Mouse (Mus musculus) megakaryocyte-erythroid progenitor cell, adult 5-6 weeks (primary cell): ENCODE data around the gene Ak5. TPM values are rescaled to one million over a fixed set of nuclear protein-coding genes. Genes with fewer than 3 reads are reported as not detected.
"Not testable (repeated sequence)": the region's sequence is repeated elsewhere in the genome, so short reads cannot be mapped to it uniquely, and the experiment has no call there.

Source experiments
- ATAC-seq: replicated peaks from 2 replicates; pipeline ENCODE4 v1.8.0; 2016; ENCODE audit warnings: mild to moderate bottlenecking, inconsistent platforms; ENCODE audit not compliant: severe bottlenecking, poor library complexity, low FRiP score, low TSS enrichment
- total RNA-seq, 2 experiments: library from RNA; stranded (forward) in 1 of 2; stranded (reverse) in 1 of 2; fragments of 200-1000, 215-1000 nt in 1 of 2; fragments of >200 nt in 1 of 2; fragmentation: Nextera tagmentation in 1 of 2; gene quantifications; 2 replicates each; pipeline ENCODE4 v1.2.3; 2014 to 2017

The Ak5 gene
- total RNA-seq (2014; fragmentation: Nextera tagmentation) (not detected in 2 replicates), total RNA-seq (2017) (0.34 TPM in 1 of 2 replicates, not detected in the other)

DNA sequence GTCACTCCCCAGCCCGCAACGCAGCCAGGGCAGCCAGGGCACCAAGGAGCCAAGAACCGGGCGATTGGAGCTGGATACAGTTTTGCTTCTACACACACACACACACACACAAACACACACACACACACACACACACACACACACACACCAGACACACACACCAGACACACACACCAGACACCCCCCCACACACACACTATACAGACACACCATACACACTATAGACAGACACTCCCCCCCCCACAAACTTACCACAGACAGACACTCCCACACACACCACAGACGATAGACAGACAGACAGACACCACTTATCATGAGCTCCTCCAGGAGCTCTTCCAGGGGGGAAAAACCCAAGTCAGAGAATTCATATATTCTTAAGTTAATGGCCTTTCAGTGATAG is at the start of gene Ak5:
Gene Ak5, minus strand, starts transcription at position 122 of the 400 bp plus-strand sequence.
- ATAC-seq: no peak

DNA sequence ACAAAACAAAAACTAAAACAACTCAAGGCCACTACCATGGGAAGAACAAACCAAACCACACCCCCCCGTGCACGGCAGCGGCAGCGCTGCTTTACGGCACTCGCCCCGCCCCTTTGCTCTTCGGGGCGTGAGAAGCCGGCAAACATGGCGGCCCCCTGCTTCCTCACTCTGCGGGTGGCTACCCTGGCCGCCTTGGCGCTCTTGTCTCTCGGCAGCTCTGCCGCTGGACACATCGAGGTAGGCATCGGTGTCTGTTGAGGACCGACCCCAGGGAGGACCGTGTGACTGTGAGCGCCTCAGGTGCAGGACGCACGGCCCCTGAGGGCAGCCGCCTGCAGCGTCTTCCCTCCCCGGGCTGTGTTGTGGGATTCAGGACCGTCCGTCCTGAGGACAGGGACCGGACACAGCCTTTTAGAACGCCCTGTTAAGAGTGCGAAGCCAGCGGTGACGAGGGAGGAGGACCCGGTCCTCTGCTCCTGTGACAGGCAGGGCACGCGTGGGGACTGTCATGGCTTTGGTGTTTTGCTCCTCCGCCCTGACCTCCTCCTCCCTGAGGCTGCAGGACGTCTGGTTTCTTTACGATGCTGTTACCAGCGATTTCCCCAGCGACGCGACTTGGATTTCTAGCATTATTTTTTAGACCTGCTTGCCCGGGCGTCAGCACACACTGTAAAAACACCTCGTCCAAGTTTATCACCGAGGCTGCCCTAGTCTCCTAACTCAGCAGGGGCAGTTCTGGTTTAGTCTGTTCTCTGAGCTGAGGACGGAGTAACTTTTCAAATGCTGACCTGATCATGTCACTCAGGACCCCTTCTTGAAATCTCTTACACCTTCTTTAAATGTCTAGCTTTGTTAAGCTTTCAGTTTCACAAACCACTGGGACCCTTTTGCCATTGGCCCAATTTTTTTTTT is 46.1 kb upstream of the Ak5 start, which contains the start of gene Pigk:
Gene Pigk, plus strand, starts transcription at position 110 of the 912 bp plus-strand sequence.
- ATAC-seq: peak; percentile 97

DNA sequence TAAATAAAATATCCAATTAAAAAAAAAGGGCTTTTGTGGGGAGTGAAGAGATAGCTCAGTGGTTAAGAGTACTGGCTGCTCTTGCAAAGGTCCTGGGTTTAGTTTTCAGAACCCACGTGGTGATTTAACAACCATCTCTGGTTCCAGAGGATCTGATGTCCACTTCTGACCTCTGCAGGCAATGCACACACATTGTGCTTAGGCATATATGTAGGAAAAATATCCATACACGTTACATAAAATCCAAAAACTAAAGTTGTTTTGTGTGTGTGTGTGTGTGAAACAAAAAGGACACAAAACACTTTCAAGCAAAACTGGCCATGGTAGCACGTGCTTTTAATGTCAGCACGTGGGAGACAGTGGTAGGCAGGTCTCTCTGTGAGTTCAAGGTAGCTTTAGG is 44.8 kb upstream of the Ak5 start:
- no peak for ATAC-seq

DNA sequence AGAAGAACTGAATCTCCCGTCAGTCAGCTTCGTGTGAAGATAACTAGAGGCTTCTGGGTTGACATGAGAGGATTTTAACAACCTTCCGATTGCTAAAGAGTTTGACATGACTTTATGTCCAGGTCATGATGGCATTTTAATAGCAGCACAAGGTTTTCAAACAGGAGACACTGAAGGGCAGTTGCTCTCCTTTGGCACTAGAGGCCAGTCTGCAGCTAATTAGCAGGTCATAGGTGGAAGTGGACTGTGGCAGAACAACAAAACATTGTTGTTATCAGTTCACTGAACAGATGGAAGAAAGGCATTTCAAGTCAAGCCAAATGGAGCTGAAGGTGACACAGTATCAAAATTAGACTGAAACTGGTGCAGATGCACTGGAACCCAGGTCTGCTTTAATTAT is 41.8 kb upstream of the Ak5 start:
- ATAC-seq: no peak

DNA sequence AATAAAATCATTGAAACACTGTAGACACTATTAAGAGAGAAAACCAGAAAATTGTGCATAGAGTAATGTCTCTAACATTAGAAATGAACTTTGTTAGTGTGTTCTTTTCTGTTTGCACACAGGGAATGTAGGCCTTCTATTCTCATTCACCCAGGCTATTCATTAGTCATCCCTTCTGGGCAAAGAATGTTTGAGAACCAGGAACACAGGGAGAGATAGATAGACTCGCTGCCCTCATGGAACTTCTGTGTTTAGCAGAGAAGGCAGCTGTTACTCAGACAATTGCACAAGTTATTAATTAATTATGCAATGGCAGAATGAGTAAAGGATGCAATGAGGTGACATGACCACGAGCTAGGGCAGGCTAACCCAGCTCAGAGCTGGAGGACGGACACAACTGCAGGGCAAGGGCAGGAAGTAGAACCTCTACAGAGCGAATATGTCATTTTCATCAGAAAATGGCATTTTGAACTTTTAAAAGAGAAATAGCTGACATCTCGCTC is 39.2 kb upstream of the Ak5 start:
- ATAC-seq: no peak

DNA sequence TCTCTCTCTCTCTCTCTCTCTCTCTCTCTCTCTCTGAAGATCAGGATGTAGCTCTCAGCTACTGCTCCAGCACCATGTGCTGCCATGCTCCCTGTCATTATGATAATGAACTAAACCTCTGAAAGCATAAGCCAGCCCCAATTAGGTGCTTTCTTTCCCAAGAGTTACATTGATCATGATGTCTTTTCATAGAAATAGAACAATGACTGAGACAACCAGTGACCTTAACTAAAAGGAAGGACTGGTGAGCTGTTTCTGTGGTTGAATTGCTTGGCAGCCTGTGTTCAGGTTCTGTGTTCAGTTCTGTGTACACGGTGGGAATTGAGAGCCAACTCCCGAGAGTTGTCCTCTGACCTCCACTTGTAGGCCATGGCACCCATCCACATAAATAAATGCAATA is 38.7 kb upstream of the Ak5 start:
- ATAC-seq: no peak

DNA sequence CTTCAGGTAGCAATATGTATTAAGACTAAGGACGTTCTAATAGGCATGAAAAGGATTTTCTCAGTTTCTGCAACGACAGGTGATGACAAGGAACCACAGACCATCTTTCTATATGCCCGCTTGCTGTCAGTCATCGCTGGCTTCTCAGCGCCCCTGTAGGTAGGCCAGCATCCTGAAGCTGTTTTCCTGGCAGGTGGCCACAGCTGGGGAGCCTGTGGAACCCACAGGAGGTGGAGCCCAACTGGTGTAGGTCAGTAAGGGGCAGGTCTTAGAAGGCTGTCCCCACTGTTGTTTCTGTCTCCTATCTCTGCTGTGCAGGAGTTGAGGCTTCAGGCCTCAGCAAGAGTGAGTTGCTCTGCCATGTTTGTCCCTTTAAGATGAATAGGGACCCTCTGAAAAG is 37.7 kb upstream of the Ak5 start:
- no peak for ATAC-seq

DNA sequence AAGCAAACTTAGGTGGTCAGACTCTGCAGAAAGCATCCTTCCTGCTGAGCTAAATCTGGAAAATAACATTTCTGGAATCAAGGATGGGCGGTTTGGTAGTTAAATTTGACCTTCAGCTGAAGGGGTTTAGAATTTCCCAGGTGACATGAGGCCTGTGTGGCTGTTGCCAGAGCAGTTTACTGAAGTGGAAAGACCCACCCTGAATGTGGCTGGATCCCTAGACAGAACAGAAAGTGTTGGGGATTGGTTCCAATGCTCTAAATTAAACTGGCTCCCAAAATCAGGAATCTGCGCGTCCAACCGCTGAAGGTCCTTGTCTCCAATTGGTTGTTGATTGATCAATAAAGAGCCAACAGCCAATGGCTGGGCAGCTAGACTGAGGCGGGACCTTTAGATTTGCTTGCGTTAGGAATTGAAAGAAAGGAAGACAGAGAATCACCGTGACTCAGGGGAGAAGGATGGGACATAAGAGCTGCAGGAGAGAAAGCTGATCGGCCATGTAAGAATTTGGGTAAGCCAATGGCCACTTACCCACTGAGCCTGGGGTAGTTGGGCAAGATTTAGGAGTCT is 34.2 kb upstream of the Ak5 start:
- no peak for ATAC-seq

DNA sequence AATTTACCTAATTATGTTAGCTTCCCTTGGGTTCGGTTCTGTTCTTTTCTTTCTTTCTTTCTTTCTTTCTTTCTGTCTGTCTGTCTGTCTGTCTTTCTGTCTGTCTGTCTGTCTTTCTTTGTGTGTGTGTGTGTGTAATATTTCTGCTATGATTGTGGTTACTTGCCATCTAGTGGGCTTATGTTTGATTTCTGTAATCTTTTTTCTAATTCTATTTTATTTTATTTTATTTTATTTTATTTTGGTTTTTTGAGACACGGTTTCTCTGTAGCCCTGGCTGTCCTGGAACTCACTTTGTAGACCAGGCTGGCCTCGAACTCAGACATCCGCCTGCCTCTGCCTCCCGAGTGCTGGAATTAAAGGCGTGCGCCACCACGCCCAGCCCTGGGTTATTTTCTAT is 33.4 kb upstream of the Ak5 start:
- ATAC-seq: not testable (repeated sequence)

DNA sequence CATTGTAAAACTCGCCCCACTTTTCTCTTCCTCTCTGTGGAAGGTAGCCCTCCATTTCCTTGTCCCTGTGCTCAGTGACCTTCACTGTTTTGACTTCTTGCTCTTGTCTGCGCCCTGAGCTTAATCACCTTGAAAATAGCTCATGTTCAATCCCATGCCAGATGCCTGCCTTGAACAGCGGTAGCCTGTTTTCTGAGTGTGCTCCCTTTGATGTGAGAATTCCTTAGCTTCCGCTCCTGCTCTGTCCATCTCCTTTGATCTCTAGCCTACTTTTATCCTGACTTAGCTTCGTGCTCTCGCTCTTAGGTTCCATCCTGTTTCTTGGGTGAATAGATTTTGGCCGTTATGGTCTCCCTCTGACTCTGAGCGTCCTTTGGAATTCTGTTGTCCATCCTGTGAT is 31.1 kb upstream of the Ak5 start:
- no peak for ATAC-seq

DNA sequence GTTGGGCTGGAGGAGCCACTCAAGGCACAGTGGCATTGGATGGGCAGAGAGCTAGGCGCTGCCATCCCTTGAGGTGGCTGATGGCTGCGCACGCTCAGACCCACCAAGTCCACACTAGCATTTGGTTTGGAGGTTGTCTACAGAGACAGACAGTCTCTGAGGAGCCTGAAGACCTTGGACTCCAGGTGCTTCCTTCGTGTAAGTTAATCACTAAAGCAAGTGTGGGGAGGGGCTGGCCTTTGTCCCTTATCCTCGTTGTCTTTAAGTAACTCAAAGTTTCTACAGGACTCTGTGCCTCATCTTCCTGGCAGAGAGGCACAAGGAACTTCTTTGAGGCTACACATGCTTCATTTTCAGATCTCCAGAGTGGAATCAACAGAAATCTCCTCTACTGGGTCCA is 29.9 kb upstream of the Ak5 start:
- no peak for ATAC-seq

DNA sequence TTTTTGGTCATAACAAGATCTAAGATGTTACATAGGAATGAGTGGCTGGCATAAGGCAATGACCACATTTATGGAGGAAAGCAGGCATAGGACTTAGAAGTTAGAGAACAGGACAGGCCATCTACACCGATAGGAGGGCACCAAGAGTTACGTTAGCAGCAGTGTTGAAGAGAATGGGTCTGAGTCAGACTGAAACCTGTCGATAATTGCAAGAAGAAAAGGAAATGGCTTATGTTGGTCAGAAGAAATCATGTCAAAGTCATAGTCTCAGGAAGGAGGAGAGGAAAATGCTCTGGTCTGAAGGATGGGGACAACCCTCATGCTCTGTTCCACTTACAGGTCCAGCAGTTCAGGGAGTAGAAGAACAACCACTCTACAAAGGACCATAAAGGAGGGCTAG is 26.8 kb upstream of the Ak5 start:
- no peak for ATAC-seq

DNA sequence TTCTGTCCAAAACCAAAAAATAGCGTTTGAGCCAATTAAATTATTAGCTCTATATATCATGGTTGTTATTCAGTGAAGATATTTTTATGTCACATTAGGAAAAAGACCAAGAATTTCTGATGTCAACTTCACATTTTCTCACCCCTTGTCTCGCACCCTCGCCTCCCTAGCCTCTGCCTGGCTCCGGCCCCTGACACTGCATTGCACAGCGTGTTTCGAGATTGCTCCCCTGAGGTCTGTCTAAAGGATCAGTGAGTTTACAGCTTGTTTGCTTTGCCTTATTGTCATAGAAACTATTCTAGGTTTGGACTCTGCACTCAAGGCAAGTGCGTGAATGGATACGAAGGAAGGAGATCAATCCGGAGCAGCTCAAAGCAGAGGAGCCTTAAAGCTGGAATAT is 20.9 kb upstream of the Ak5 start:
- ATAC-seq: no peak

DNA sequence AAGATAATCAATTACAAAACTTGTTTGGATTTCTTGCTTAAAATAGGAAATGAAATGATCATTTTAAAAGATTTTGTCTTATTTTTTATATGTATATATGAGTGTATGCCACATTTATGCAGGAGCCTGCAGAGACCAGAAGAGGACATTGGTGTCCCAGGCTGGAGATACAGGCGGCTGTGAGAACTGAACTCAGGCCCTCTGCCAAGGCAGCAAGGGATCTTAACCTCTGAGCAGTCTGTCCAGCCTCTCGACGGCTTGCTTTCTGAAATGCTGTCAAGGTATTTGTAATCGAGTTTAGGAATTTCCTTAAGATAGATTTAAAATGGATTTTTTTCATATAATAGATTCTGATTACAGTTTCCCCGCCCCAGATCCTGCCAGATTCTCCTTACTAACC is 20.4 kb upstream of the Ak5 start:
- ATAC-seq: no peak

DNA sequence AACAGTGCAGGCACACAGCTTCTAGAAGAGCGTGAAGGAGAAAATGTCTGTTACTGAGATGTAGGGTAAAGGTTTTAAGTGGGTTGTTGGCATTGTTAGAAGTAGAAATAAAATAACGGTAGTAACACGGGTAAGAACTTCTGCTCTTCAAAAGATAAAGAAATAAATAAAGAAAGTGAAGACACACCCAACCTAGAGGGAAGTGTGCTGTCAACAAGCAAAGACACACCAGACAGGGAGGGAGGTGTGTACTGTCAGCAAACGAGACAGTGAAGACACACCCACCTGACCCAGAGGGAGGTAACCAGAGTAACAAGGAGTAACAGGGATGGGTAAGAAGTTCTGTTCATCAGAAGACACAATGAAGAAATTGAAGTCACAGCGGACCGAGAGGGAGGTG is 6.5 kb upstream of the Ak5 start:
- peak; percentile 91 for ATAC-seq

DNA sequence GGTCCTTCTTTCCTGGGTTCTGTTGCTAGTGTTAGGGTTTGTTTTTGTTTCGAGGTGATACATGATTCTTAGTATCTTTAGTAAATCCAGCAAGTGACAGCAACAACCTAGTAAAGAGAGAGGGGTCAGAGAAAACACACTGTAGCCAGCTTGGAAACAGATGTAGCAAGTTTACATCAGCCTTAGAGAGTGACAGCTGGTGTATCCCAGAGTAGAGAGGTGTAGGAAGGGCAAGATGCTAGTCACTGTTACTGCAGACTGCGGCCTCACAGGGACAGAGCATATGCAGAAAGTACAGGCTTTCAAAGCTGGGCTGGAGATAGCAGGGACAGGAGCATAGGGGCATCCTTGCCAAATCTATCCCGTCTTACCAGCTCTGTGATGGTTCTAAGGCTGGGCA is 1.6 kb upstream of the Ak5 start:
- ATAC-seq: no peak

DNA sequence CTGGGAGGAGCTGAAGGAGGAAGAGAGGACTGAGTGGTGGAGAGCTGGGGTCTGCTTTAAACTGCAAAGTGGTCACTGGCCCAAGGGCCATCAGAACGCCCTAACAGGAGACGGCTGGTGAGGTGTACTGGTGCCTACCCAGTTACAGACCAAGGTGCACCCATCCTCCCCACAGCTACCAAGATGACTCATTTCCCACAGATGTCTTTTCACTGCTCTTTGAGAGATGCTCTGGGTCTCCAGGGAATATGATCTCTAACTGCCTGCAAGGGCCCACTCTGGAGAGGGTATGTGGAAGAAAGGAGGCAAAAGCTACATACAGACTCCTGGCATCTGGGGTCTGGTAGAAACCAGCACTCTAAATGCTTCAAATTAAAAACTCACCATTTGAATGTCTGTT is 633 bp upstream of the Ak5 start:
- no peak for ATAC-seq

DNA sequence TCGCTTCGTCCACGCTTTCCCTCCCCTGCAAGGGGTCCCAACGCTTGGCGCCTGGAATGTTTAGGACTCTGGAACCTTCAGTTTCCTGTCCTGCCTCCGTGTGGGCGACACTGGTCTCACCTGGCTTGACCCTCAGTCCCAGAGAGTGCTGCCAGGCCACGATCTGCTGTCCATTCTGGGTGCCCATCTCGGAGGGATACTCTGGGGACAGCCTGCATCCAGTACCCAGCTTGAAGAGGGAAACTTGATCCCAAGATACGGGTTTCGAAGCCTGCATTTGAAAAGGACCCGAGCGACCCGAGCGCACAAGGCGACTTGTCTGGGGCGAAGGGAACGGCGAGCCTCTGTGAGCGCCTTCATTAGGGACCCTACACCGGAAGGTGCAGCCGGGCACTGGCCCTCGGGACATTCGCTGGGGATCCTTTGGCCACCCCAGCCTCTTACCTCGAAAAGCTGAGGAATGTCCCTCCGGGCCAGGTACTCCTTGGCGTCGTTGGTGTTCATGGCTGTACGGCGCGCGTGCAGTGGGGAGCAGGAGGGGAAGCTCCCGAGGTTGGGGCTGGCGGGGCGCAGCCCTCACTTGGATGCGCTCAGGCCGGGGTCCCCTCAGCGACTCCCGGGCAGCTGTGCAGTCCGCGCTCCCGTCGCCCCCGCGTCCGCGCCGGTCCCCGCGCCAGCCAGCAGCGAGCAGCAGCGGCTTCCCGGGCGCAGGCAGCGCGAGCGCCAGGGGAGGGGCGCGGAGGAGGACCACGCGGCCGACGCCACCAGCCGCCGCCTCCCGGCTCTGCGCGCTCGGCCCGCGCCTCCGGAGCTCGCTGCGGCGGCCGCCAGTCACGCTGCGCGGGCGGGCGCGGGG is 576 bp downstream of the Ak5 start:
- peak; percentile 23; the same call in 1 of the 2 replicates for ATAC-seq

DNA sequence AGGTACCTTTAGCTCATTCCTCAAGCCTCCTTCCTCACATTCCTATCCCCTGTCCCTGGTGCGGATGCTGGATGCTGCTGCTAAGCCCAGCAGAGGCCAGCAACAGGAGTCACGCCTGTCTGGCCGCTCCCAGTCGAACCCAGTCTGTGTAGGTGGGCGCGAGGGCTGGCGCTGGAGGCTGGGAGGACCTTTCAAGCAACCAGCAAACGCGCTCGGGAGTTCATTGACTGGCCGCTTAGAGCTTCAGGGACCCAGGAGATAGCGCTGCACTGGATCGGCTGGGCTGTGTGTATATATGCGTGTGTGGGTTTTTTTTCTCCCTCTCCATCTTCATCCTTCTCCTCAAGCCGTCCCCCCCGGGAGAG is 1.2 kb downstream of the Ak5 start:
- no peak; the same call in 1 of the 2 replicates for ATAC-seq

DNA sequence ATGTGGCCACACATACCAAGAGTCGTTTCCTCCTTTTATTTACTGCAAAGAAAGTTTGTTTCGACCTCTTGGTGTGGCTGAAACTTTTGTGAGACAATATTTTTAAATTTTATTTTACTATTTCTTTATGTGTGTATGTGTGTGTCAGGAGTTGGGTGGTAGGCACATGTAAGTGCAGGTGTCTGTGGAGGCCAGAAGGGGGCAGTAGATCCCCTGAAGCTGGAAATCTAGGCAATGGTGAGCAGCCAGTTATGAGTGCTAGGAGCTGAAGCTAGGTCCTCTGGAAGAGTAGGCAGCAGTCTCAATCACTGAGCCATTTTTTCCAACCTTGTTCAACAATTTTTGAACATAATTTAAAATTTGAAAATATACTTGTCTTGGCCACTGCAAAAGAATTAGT is 9.6 kb downstream of the Ak5 start:
- ATAC-seq: no peak
